Mouse (Mus musculus) spleen, embryonic (tissue): ENCODE results near the gene Med7.

ENCODE experiments used
- CTCF ChIA-PET: fragments of 350-600 bp; sonication (Branson Sonifier 250); formaldehyde crosslinking; loops from one replicate; lab custom pipeline; 2022; lab: Charles Lee

Med7 gene

GRCm38 (mm10) chr11:46488231-46488630 is 51.5 kb downstream of the Med7 start:
- CTCF ChIA-PET, result no interaction called here

- CTCF ChIA-PET, result no interaction called here
Observed at GRCm38 (mm10) chr11:46488650-46489049, 51.9 kb downstream of the Med7 start.
